Mouse (Mus musculus): Measurements from ENCODE around the gene Ccsap.

GRCm38 (mm10) chr8:123799434-123799833 is 60.6 kb downstream of the Ccsap start:
- TF ChIP-seq MAFK (IDR thresholded peaks at IDR 0.05; ENCODE audit: insufficient read depth, low read depth, low read length) (no peak), HCFC1 (IDR thresholded peaks at IDR 0.05; ENCODE audit: borderline replicate concordance, insufficient read depth, low read length) (no peak), ZNF384 (IDR thresholded peaks at IDR 0.05; ENCODE audit: low read depth, low read length) (no peak)
